Mouse (Mus musculus): ENCODE measurements at regions not wholly inside any gene's neighbourhood (a gene's known extent, or its start where the extent isn't known, plus 50 kb on each side); places are given as distances from the start of the nearest gene placed in this dataset.

DNA sequence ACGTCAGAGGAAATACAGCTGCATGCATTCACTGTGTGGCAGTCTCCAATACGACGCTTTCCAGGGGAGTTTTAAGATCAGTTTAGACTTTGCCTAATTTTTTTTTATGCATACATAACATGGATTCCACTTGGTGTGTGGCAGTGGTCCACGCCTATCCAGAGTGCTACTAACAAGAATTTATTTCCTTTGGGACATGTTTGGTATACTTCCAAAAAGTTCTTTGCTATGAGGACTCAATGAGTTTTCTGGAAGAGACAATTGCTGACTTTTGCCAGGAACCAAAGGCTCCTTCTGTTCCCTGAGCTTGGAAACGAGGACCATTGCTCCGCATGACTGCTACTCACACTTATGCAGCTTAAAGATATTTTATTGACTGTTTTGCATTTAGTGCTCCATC is 59.2 kb downstream of the Marcks start:
- no peak for DNase-seq (ENCODE audit: extremely low read depth, insufficient read length, low spot score)

DNA sequence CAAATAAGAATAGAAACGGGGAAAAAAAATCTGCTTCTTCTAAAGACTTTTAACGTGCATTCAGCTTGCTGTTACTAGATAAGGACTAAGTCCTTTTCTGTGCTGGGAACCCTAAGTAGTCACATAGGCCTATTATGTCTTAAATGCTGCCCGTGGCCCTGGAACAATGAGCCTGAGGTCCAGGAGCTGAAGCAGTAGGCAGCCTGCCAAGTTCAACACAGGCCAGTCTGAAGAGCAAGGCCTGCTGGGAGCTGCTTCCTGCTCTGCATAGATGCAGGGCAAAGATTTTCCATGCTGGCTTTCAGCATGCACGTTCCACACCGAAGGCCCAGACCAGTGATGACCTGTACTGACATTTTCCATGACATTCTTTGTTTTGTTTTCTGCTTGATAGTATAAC is 60.3 kb downstream of the Marcks start:
- DNase-seq (ENCODE audit: extremely low read depth, insufficient read length, low spot score), result peak; percentile 14

DNA sequence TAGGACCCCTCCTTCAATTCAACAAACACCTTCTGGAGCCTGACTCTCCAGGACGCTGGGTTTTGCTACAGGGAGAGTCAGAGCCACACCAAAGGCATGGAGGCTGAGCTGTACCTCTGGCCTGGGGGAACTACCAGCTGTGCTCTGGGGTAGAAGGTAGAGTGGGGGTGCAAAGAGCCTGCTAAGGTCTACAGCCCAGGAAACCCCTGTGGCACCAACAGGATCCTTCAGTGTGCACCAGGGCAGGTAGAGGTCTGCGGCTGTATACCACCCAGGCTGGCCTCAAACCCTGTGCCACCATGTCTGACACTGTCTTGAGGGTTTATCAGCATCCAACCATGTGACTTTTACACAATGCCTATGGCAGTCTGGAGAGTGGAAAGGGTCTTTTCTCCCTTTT is 61.0 kb downstream of the Marcks start:
- no peak for DNase-seq (ENCODE audit: extremely low read depth, insufficient read length, low spot score)

DNA sequence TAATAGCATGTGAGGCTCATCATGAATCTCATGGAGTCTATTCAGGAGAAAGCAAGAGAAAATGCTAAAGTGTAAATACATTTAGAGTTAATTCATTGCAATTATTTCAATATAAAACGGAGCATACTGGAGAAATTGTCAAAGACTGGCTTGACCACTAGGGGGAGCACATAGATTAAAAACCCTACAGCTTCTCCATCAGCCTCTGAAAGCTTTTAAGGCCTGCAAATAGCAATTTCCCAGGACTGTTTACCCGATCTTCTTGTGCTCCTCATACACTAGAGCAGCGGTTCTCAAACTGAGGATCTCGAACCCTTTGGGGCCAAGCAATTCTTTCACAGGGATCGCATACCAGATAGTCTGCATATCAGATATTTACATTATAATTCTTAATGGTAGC is 65.9 kb downstream of the Marcks start:
- DNase-seq (ENCODE audit: extremely low read depth, insufficient read length, low spot score), result no peak

DNA sequence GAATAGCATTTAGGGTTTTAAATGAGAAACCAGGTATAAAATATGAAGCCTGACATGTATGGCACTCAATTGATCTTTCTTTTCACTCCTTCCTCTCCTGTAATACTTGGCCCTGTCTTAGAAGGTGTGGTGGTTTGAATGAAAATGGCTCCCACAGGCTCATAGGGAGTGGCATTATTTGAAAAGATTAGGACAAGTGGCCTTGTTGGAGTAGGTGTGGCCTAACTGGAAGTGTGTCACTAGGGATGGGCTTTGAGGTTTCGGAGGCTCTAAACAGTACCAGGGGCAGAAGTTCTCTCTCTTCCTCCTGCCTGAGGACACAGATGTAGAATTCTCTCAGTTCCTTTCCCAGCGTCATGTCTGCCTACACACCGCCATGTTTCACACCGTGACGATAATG is 66.7 kb downstream of the Marcks start:
- no peak for DNase-seq (ENCODE audit: extremely low read depth, insufficient read length, low spot score)

DNA sequence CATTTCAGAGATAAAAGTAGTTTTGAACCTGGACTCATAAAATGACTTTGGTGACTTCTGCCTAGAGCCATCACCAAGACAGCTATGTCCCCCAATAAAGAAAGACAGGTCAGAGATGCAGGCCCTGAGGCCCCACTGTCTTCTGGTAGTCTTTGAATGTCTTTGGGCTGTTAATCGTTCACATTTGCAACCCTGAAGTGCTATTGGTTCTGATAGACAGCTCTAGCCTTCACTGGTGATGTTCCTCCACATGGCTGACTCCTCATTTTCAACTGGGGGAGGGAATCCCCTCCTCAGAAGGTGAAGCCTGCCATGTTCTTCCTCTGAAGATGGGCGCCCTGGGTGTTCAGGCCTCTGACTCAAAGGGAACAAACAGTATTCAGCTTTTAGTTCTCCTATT is 67.3 kb downstream of the Marcks start:
- no peak for DNase-seq (ENCODE audit: extremely low read depth, insufficient read length, low spot score)
